Mouse (Mus musculus): Measurements from ENCODE around the gene Btbd9.

Btbd9 gene

DNA sequence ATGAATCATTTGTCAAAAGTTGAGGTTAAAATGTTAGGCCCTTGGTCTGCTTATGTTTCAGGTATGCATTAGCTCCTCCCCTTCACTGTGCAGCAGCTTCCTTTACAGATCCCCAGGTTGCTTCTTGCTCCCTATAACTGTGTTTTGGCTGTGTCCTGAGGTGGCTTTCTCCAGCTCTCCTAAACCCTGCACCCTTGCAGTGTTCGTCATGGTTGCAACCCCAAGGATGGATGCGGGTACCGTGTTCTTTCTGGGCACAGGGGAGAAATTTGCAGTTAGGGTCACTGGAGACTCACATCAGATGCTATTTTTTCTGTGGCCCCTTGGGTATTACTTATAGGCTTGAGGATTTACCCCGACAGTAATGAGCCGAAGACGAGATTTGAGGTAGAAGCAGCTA is 396.1 kb downstream of the Btbd9 start:
- no peak for DNase-seq (ENCODE audit: low spot score)

- no peak for DNase-seq (ENCODE audit: low spot score)
Observed at GRCm38 (mm10) chr17:30178402-30178801, 397.9 kb downstream of the Btbd9 start.

- no peak for DNase-seq (ENCODE audit: low spot score)
Observed at GRCm38 (mm10) chr17:30177435-30177834, 398.9 kb downstream of the Btbd9 start.

All from T-cell, adult 2 months (primary cell).